In the genomic region with DNA sequence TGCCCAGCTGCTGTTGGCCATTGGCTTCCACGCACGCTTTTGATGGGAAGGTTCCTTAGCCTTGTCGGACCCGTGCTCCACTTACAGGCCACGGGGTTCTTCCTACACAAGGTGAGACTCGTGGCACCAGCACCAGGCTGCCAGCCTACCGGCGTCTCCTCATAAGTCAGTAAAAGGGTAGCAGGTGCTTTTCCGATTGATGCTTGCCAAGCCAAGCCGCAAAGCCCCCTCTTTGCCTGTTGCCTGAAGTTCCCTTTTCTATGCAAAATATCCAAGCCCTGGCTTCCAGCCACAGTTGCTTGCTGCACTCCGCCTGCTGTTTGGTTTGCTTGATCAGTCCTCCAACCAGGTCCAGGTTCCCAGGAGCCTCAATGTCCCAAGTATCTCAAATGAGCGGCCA, we compare ENCODE assay signal across 20 mouse cellular contexts. TPM values are rescaled to one million over a fixed set of nuclear protein-coding genes. Genes with fewer than 3 reads are reported as not detected.
DNase-seq lines count a peak whose midpoint lies in the region; ATAC-seq and TF ChIP-seq lines count a peak whose summit lies in the region.
"Had no signal": no experiment of that assay in that cellular context is flagged by ENCODE, and none has a peak within 500 bp of the region (broad histone marks: within the 10 kb centered on the region; RNA-seq: fewer than 3 reads in every experiment).

No protein-coding gene starts in this region.

- no peaks in the 10 kb centered on the region for H3K27me3 ChIP-seq in cerebellum, adult 2 months (ENCODE audit: control insufficient read depth, insufficient read depth, low read length)
- no peaks in the 10 kb centered on the region for H3K27me3 ChIP-seq in midbrain, embryonic 14.5 days (ENCODE audit: control insufficient read depth, insufficient read depth, low read length)
- H3K27me3 ChIP-seq in midbrain, embryonic 10.5 days (ENCODE audit: low read depth, poor library complexity, severe bottlenecking): no peaks in the 10 kb centered on the region
- H3K27me3 ChIP-seq in MEL (ENCODE audit: control insufficient read depth in 1 of 2, insufficient read depth in 2 of 2, low read length in 2 of 2): no peaks in the 10 kb centered on the region
- no peaks in the 10 kb centered on the region for H3K27me3 ChIP-seq in thymus, adult 2 months (ENCODE audit: control insufficient read depth, insufficient read depth, low read length)

- DNase-seq in cerebellum, postnatal 10 days: peak; percentile 61
- no peak for DNase-seq in cerebellum, adult 2 months
- peak; percentile 27 for DNase-seq in midbrain, embryonic 14.5 days
- no peak for DNase-seq in midbrain, embryonic 10.5 days (ENCODE audit: low spot score)
- DNase-seq in MEL (ENCODE audit: low read depth, low spot score): peak; percentile 93
- DNase-seq in thymus, adult 2 months: peak; percentile 45
- no peak for DNase-seq in kidney, postnatal 10 days
- no peak for DNase-seq in left cerebral cortex, adult 18-20 months (ENCODE audit: low spot score in 2 of 2)
- DNase-seq: adrenal gland, postnatal 25 days; cerebellum, adult 11-12 months; embryo, embryonic 11 days; gastrocnemius, postnatal 36 days; kidney, adult 2 months; layer of hippocampus, adult 9-11 months; lung, postnatal 36 days had no signal

- peaks cover 3% of the 10 kb centered on the region; the same call in 1 of the 2 replicates for H3K79me2 ChIP-seq in MEL (ENCODE audit: control insufficient read depth, insufficient read depth, low read length, poor library complexity)

- ATAC-seq in midbrain, embryonic 14.5 days (ENCODE audit: low FRiP score, low TSS enrichment): no peak
- ATAC-seq: hindbrain, embryonic 16.5 days; midbrain, embryonic 13.5 days had no signal

- TF ChIP-seq EP300 in MEL (IDR thresholded peaks at IDR 0.05; ENCODE audit: low read depth in 1 of 2, low read length in 2 of 2): peak in 1 of 2 experiments; percentile 68; a peak in 2 of 4 replicates

- H3K4me3 ChIP-seq in cerebellum, adult 2 months (replicated peaks; ENCODE audit: insufficient read depth, low read depth, low read length): no peak overlapping the region
- no peak overlapping the region for H3K4me3 ChIP-seq in midbrain, embryonic 14.5 days (replicated peaks; ENCODE audit: low read depth, low read length)
- no peak overlapping the region for H3K4me3 ChIP-seq in midbrain, embryonic 10.5 days
- H3K4me3 ChIP-seq in MEL (ENCODE audit: control insufficient read depth in 1 of 2, insufficient read depth in 1 of 2, low read depth in 2 of 2, low read length in 2 of 2): peak overlapping the region; percentile 29 to 43
- H3K4me3 ChIP-seq in thymus, adult 2 months (ENCODE audit: control insufficient read depth, insufficient read depth, low read length): no peak overlapping the region
- H3K4me3 ChIP-seq: erythroblast, embryonic 14.5 days; liver, embryonic 15.5 days; midbrain, embryonic 13.5 days had no signal

- TF ChIP-seq RAD21 in MEL (IDR thresholded peaks at IDR 0.05; ENCODE audit: low read depth, low read length): no peak

- no peaks in the 10 kb centered on the region for H3K9me3 ChIP-seq in midbrain, embryonic 14.5 days (ENCODE audit: control insufficient read depth, low read length)
- no peaks in the 10 kb centered on the region for H3K9me3 ChIP-seq in midbrain, embryonic 10.5 days (replicated peaks)
- H3K9me3 ChIP-seq in MEL (replicated peaks; ENCODE audit: insufficient read depth, low read length): no peaks in the 10 kb centered on the region
- H3K9me3 ChIP-seq: G1E; liver, embryonic 15.5 days; midbrain, embryonic 13.5 days had no signal

- H3K4me1 ChIP-seq in cerebellum, adult 2 months (ENCODE audit: control insufficient read depth, insufficient read depth, low read length): peaks cover 7% of the 10 kb centered on the region; the same call in 1 of the 2 replicates
- H3K4me1 ChIP-seq in midbrain, embryonic 14.5 days (ENCODE audit: control insufficient read depth, insufficient read depth, low read length): peaks cover 14% of the 10 kb centered on the region
- H3K4me1 ChIP-seq in midbrain, embryonic 10.5 days: peaks cover 25% of the 10 kb centered on the region
- peaks cover 8 to 52% of the 10 kb centered on the region in 2 experiments for H3K4me1 ChIP-seq in MEL (ENCODE audit: control insufficient read depth in 1 of 2, insufficient read depth in 2 of 2, low read length in 2 of 2)
- H3K4me1 ChIP-seq in thymus, adult 2 months (replicated peaks; ENCODE audit: control insufficient read depth, insufficient read depth, low read length): peaks cover 52% of the 10 kb centered on the region

- 61% methylated on average over 12 of the region's 12 CpGs for WGBS in cerebellum, adult 2 months
- 80% methylated on average over 12 of the region's 12 CpGs for WGBS in midbrain, embryonic 14.5 days
- WGBS in midbrain, embryonic 10.5 days: 88% methylated on average over 12 of the region's 12 CpGs
- WGBS in thymus, adult 2 months: 10% methylated on average over 12 of the region's 12 CpGs

- no peak for TF ChIP-seq POLR2A in cerebellum, adult 2 months (IDR thresholded peaks at IDR 0.05; ENCODE audit: borderline replicate concordance, insufficient read depth, low read length)
- peak in 1 of 2 experiments; percentile 35; a peak in 1 of 4 replicates for TF ChIP-seq POLR2A in MEL (IDR thresholded peaks at IDR 0.05; ENCODE audit: control insufficient read depth in 1 of 2, insufficient read depth in 1 of 2, low read depth in 1 of 2, low read length in 2 of 2, poor library complexity in 1 of 2)
- no peak for TF ChIP-seq POLR2A in thymus, adult 2 months (IDR thresholded peaks at IDR 0.05; ENCODE audit: control insufficient read depth, extremely low read depth, insufficient read depth, low read length, poor library complexity)

- H3K4me2 ChIP-seq in midbrain, embryonic 14.5 days (ENCODE audit: low read length): no peak overlapping the region
- H3K4me2 ChIP-seq: liver, embryonic 15.5 days; midbrain, embryonic 13.5 days had no signal

- no peaks in the 10 kb centered on the region for H3K36me3 ChIP-seq in midbrain, embryonic 14.5 days (ENCODE audit: control insufficient read depth, insufficient read depth, low read length)
- H3K36me3 ChIP-seq in midbrain, embryonic 10.5 days: no peaks in the 10 kb centered on the region
- H3K36me3 ChIP-seq in MEL (ENCODE audit: control insufficient read depth in 1 of 2, insufficient read depth in 2 of 2, low read length in 2 of 2): peaks cover 0 to 34% of the 10 kb centered on the region in 2 experiments; a peak in 2 of 4 replicates
- no peaks in the 10 kb centered on the region for H3K36me3 ChIP-seq in thymus, adult 2 months (ENCODE audit: control insufficient read depth, insufficient read depth, low read length)
- H3K36me3 ChIP-seq: midbrain, embryonic 13.5 days had no signal

- TF ChIP-seq CTCF in cerebellum, adult 2 months (IDR thresholded peaks at IDR 0.05; ENCODE audit: borderline replicate concordance, insufficient read depth, low read depth, low read length): no peak
- no peak for TF ChIP-seq CTCF in MEL (IDR thresholded peaks at IDR 0.05 in 2 of 3, conservative IDR thresholded peaks at IDR 0.05 in 1 of 3; ENCODE audit: control insufficient read depth in 1 of 3, insufficient read depth in 1 of 3, low read depth in 2 of 3, low read length in 3 of 3, poor library complexity in 1 of 3, severe bottlenecking in 1 of 3)
- TF ChIP-seq CTCF in thymus, adult 2 months (IDR thresholded peaks at IDR 0.05; ENCODE audit: borderline replicate concordance, control insufficient read depth, extremely low read depth, insufficient read depth, low read length, poor library complexity): no peak

- no peak overlapping the region for H3K9ac ChIP-seq in midbrain, embryonic 14.5 days (replicated peaks; ENCODE audit: low read length)
- peak overlapping the region; percentile 63 for H3K9ac ChIP-seq in MEL (ENCODE audit: control insufficient read depth, low read depth, low read length, poor library complexity, severe bottlenecking)
- H3K9ac ChIP-seq: liver, embryonic 15.5 days; midbrain, embryonic 13.5 days had no signal

- H3K27ac ChIP-seq in cerebellum, adult 2 months (ENCODE audit: insufficient read depth, low read length): no peak overlapping the region
- no peak overlapping the region for H3K27ac ChIP-seq in midbrain, embryonic 14.5 days (replicated peaks; ENCODE audit: low read depth, low read length)
- H3K27ac ChIP-seq in midbrain, embryonic 10.5 days (replicated peaks): no peak overlapping the region
- H3K27ac ChIP-seq in MEL (ENCODE audit: control insufficient read depth, low read depth, low read length): peak overlapping the region; percentile 92
- H3K27ac ChIP-seq in thymus, adult 2 months (ENCODE audit: control insufficient read depth, insufficient read depth, low read length): peak overlapping the region; percentile 54
- H3K27ac ChIP-seq: liver, embryonic 15.5 days; midbrain, embryonic 13.5 days had no signal

RNA-seq across cellular contexts. Expression of a gene that starts 2.7 kb away (rescaled TPM):
- polyA plus RNA-seq in cerebellum, adult 2 months (2012; rRNA removed): 167 and 188 TPM in 2 replicates
- 18.1 and 19.5 TPM in 2 replicates for polyA plus RNA-seq in midbrain, embryonic 14.5 days (2014; fragmentation: Nextera tagmentation; extraction: Ambion mirVana)
- polyA plus RNA-seq in midbrain, embryonic 10.5 days (2016; fragmentation: Nextera tagmentation; extraction: Ambion mirVana): 15.7 and 18.4 TPM in 2 replicates
- 17.4 and 19.2 TPM in 2 replicates for total RNA-seq in MEL (2012; rRNA removed)
- 10 to 100 TPM in 1 of 2 experiments, not detected in 1; 38.6 TPM for polyA plus RNA-seq in MEL (2012; ENCODE audit: insufficient read depth in 1 of 2, insufficient read length in 2 of 2, low read depth in 1 of 2, low replicate concordance in 2 of 2, missing spikeins in 1 of 2)
- 188 and 213 TPM in 2 replicates for polyA plus RNA-seq in thymus, adult 2 months (2012; rRNA removed)
- total RNA-seq in left cerebral cortex, adult 18-20 months (2021): 100 to 1,000 TPM; 147 to 153 TPM

RNA-seq across cellular contexts. Expression of a gene that starts 13.9 kb away (rescaled TPM):
- 4.2 and 4.9 TPM in 2 replicates for polyA plus RNA-seq in cerebellum, adult 2 months (2012; rRNA removed)
- polyA plus RNA-seq in midbrain, embryonic 14.5 days (2014; fragmentation: Nextera tagmentation; extraction: Ambion mirVana): 1.6 and 3.2 TPM in 2 replicates
- polyA plus RNA-seq in midbrain, embryonic 10.5 days (2016; fragmentation: Nextera tagmentation; extraction: Ambion mirVana): 9.1 and 11.8 TPM in 2 replicates
- 1.3 and 2.7 TPM in 2 replicates for total RNA-seq in MEL (2012; rRNA removed)
- 1 to 10 TPM in 1 of 2 experiments, not detected in 1; 6.6 TPM for polyA plus RNA-seq in MEL (2012; ENCODE audit: insufficient read depth in 1 of 2, insufficient read length in 2 of 2, low read depth in 1 of 2, low replicate concordance in 2 of 2, missing spikeins in 1 of 2)
- 21.6 and 27.3 TPM in 2 replicates for polyA plus RNA-seq in thymus, adult 2 months (2012; rRNA removed)
- total RNA-seq in left cerebral cortex, adult 18-20 months (2021): 1 to 10 TPM; 4.5 to 5.8 TPM

RNA-seq across cellular contexts. Expression of a gene that starts 30.9 kb away (rescaled TPM):
- 57.7 and 61.0 TPM in 2 replicates for polyA plus RNA-seq in cerebellum, adult 2 months (2012; rRNA removed)
- polyA plus RNA-seq in midbrain, embryonic 14.5 days (2014; fragmentation: Nextera tagmentation; extraction: Ambion mirVana): 28.7 and 34.8 TPM in 2 replicates
- 24.8 and 24.9 TPM in 2 replicates for polyA plus RNA-seq in midbrain, embryonic 10.5 days (2016; fragmentation: Nextera tagmentation; extraction: Ambion mirVana)
- total RNA-seq in MEL (2012; rRNA removed): 47.6 and 58.1 TPM in 2 replicates
- polyA plus RNA-seq in MEL (2012; ENCODE audit: insufficient read depth in 1 of 2, insufficient read length in 2 of 2, low read depth in 1 of 2, low replicate concordance in 2 of 2, missing spikeins in 1 of 2): 10 to 100 TPM in 1 of 2 experiments, not detected in 1; 47.1 TPM
- polyA plus RNA-seq in thymus, adult 2 months (2012; rRNA removed): 22.9 and 24.9 TPM in 2 replicates
- 10 to 100 TPM; 49.7 to 54.5 TPM for total RNA-seq in left cerebral cortex, adult 18-20 months (2021)

RNA-seq across cellular contexts. Expression of a gene that starts 31.4 kb away (rescaled TPM):
- polyA plus RNA-seq in cerebellum, adult 2 months (2012; rRNA removed): 34.4 and 37.3 TPM in 2 replicates
- polyA plus RNA-seq in midbrain, embryonic 14.5 days (2014; fragmentation: Nextera tagmentation; extraction: Ambion mirVana): 4.6 and 4.9 TPM in 2 replicates
- 3.0 and 3.9 TPM in 2 replicates for polyA plus RNA-seq in midbrain, embryonic 10.5 days (2016; fragmentation: Nextera tagmentation; extraction: Ambion mirVana)
- total RNA-seq in MEL (2012; rRNA removed): 11.6 and 13.7 TPM in 2 replicates
- 10 to 100 TPM in 1 of 2 experiments, not detected in 1; 32.3 TPM for polyA plus RNA-seq in MEL (2012; ENCODE audit: insufficient read depth in 1 of 2, insufficient read length in 2 of 2, low read depth in 1 of 2, low replicate concordance in 2 of 2, missing spikeins in 1 of 2)
- polyA plus RNA-seq in thymus, adult 2 months (2012; rRNA removed): 56.4 and 62.9 TPM in 2 replicates
- 10 to 100 TPM; 37.1 to 39.9 TPM for total RNA-seq in left cerebral cortex, adult 18-20 months (2021)

RNA-seq across cellular contexts. Expression of a gene that starts 33.0 kb away (rescaled TPM):
- polyA plus RNA-seq in cerebellum, adult 2 months (2012; rRNA removed): 81.8 and 97.8 TPM in 2 replicates
- polyA plus RNA-seq in midbrain, embryonic 14.5 days (2014; fragmentation: Nextera tagmentation; extraction: Ambion mirVana): 42.7 and 43.7 TPM in 2 replicates
- 42.3 and 46.7 TPM in 2 replicates for polyA plus RNA-seq in midbrain, embryonic 10.5 days (2016; fragmentation: Nextera tagmentation; extraction: Ambion mirVana)
- total RNA-seq in MEL (2012; rRNA removed): 20.3 and 28.2 TPM in 2 replicates
- 10 to 100 TPM in 1 of 2 experiments, not detected in 1; 26.1 TPM for polyA plus RNA-seq in MEL (2012; ENCODE audit: insufficient read depth in 1 of 2, insufficient read length in 2 of 2, low read depth in 1 of 2, low replicate concordance in 2 of 2, missing spikeins in 1 of 2)
- 97.7 and 105 TPM in 2 replicates for polyA plus RNA-seq in thymus, adult 2 months (2012; rRNA removed)
- 10 to 100 TPM; 38.0 to 40.4 TPM for total RNA-seq in left cerebral cortex, adult 18-20 months (2021)

Comparison
In these comparisons a context has a peak if more than half of its experiments do, and no peak if none do; other contexts are left out.
1. DNase-seq: peak in cerebellum, postnatal 10 days (2 of 2), midbrain, embryonic 14.5 days (single experiment), MEL (single experiment) and thymus, adult 2 months (single experiment); none in cerebellum, adult 2 months (0 of 2), midbrain, embryonic 10.5 days (single experiment), kidney, postnatal 10 days (single experiment) and left cerebral cortex, adult 18-20 months (0 of 2).
2. H3K27ac ChIP-seq: peak in MEL (single experiment) and thymus, adult 2 months (single experiment); none in cerebellum, adult 2 months (single experiment), midbrain, embryonic 14.5 days (single experiment) and midbrain, embryonic 10.5 days (single experiment).
3. H3K4me3 ChIP-seq: peak in MEL (2 of 2); none in cerebellum, adult 2 months (single experiment), midbrain, embryonic 14.5 days (single experiment), midbrain, embryonic 10.5 days (single experiment) and thymus, adult 2 months (single experiment).